Mouse (Mus musculus) sigmoid colon, adult 10 weeks (tissue): ENCODE measurements around the gene Ceacam14. TPM values are rescaled to one million over a fixed set of nuclear protein-coding genes. Genes with fewer than 3 reads are reported as not detected.

ENCODE experiments used
- polyA plus RNA-seq: library from polyadenylated mRNA; stranded (reverse); fragments of 350-450 nt; fragmentation: Illumina TruSeq; extraction: RNeasy Lipid Tissue Mini Kit (QIAGEN cat#74804); gene quantifications from one replicate; pipeline ENCODE4 v1.2.3, GENCODE M21; 2014; ENCODE audit warnings: low read depth, low replicate concordance

Ceacam14 gene
- not detected for polyA plus RNA-seq

GRCm38 (mm10) chr7:17812333-17812732 lies at the start of gene Ceacam14:
TSS of gene Ceacam14 (plus strand) at chr7:17812633.

Other genes starting within 250 kb of the Ceacam14 start
- gene Ceacam5, start 99.4 kb upstream of the Ceacam14 start, polyA plus RNA-seq, result not detected
- gene Gm5155, start 59.1 kb downstream of the Ceacam14 start, polyA plus RNA-seq, result not detected
- not detected for gene Ceacam11, start 159.5 kb downstream of the Ceacam14 start, polyA plus RNA-seq
- gene Ceacam13, start 197.3 kb downstream of the Ceacam14 start, polyA plus RNA-seq, result 0.63 TPM